Mouse (Mus musculus) thymus, adult 2 months (tissue): ENCODE data around the gene Ech1.

Experiments used
- CTCF ChIP-seq: fragments of 200-500 bp; IDR thresholded peaks from 2 replicates; pipeline ENCODE4 v1.5.1; 2012; ENCODE audit warnings: mild to moderate bottlenecking, control low read depth, low read length, moderate library complexity, borderline replicate concordance; ENCODE audit not compliant: control insufficient read depth, poor library complexity, insufficient read depth; ENCODE audit errors: extremely low read depth
- POLR2A ChIP-seq: fragments of 200-500 bp; IDR thresholded peaks from 2 replicates; pipeline ENCODE4 v1.6.1; 2012; ENCODE audit warnings: mild to moderate bottlenecking, low read length, control low read depth, moderate library complexity; ENCODE audit not compliant: control insufficient read depth, poor library complexity, insufficient read depth; ENCODE audit errors: extremely low read depth

- TF ChIP-seq CTCF (no peak), POLR2A (no peak)
Measured at GRCm38 (mm10) chr7:28862817-28863499, 37.9 kb downstream of the Ech1 start.
